Mouse (Mus musculus) A20 (cell line): ENCODE data around the gene Gjb4.

Source experiments
- DNase-seq: peaks from one replicate; pipeline ENCODE4 v3.0.0-alpha.2; 2011; ENCODE audit warnings: low read depth, low spot score

The Gjb4 gene

GRCm38 (mm10) chr4:127353951-127354438 is at the start of gene Gjb4:
Gene Gjb4, minus strand, starts transcription at chr4:127354081.
- DNase-seq = no peak

GRCm38 (mm10) chr4:127402614-127403013 is 48.7 kb upstream of the Gjb4 start:
- DNase-seq = no peak

GRCm38 (mm10) chr4:127402166-127402565 is 48.3 kb upstream of the Gjb4 start:
- no peak for DNase-seq

- no peak for DNase-seq
These were observed 46.6 kb upstream of the Gjb4 start for GRCm38 (mm10) chr4:127400165-127401145.

GRCm38 (mm10) chr4:127395591-127395990 is 41.7 kb upstream of the Gjb4 start:
- DNase-seq = no peak

GRCm38 (mm10) chr4:127389645-127390044 is 35.8 kb upstream of the Gjb4 start:
- DNase-seq = no peak

DNA sequence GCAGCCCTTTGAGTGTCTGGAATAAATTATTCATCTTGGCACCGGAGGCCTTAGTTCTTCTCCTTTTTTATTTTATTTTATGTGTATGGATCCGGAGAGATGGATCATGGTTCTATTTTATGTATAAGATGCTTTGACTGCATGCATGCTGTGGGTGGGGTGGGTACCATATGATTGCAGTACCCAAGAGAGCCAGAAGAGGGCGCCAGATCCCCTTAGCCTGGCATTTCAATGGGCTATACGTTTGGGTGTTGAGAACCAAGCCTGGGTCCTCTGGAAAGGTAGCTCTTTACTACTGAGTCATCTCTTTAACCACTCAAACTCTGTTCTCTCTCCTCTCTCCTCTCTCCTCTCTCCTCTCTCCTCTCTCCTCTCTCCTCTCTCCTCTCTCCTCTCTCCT is 23.5 kb upstream of the Gjb4 start:
- DNase-seq = peak; percentile 31

DNA sequence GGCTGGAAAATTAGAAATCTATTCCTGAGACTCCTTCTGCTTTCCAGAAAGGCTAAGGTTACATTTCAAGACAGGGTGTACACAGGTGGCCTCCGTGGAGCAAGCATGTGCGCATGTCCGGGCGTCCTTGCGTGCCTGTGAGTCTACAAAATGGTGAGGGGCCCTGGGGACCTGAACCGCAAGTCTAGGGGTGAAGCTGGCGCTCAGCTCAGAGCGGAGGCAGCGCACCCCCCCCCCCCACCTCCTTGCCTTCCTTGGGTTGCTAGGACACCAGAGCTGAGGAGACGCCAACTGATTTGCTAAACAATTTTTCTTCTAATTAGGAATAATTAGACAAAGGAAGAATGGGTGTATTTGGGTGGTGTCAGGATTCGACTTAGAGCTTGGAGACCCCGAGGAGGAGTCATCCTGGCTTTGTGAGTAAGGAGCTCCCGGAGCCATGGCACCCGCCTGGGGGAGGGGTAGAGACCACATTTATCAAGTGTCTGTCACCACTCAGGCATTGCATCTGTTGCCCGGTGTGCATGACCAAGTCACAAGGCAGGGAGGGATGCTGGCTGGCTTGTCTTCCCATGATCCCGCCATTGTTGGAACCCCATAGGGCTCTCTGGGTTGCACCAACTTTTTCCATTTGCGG is 21.8 kb upstream of the Gjb4 start:
- no peak for DNase-seq

- DNase-seq = no peak
These were observed 20.8 kb upstream of the Gjb4 start for GRCm38 (mm10) chr4:127374645-127375044.

GRCm38 (mm10) chr4:127373491-127373890 is 19.6 kb upstream of the Gjb4 start:
- no peak for DNase-seq

DNA sequence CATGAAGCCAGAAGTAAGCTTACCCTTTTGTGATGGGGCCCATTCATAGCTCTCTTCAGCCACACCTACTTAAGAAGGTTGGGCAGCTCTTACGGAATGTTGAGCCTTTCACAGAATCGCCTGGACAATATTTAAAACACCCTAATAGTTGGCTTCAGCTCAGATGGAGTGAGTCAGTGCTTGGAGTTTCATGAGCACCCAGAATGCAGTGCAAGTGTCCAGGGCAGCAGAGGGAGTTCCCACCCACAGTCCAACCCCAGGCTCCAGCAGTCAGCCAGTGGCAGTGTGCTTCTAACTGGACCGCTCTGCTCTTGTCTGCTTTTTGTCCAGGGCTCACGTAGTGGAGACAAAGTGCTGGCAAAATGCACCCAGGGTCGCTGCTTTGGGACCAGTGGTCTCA is 17.7 kb upstream of the Gjb4 start:
- no peak for DNase-seq

DNA sequence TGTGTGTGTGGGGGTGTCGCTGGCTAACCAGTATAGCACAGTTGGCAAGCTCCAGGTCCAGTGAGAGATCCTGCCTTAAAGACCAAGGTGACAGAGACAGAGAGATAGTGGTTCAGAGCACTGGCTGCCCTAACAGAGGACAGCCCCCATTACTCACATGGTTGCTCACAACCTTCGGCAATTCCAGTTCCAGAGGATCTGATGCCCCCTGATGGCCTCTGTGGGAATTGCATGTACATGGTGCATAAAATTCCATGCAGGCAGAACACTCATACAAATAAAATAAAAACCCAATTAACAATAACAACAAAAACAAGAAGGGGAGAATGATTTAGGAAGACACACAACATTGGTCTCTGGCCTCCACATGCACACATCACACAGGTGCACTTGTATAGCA is 16.6 kb upstream of the Gjb4 start:
- peak; percentile 32 for DNase-seq

GRCm38 (mm10) chr4:127368379-127368973 is 14.6 kb upstream of the Gjb4 start:
- peak; percentile 48 for DNase-seq

DNA sequence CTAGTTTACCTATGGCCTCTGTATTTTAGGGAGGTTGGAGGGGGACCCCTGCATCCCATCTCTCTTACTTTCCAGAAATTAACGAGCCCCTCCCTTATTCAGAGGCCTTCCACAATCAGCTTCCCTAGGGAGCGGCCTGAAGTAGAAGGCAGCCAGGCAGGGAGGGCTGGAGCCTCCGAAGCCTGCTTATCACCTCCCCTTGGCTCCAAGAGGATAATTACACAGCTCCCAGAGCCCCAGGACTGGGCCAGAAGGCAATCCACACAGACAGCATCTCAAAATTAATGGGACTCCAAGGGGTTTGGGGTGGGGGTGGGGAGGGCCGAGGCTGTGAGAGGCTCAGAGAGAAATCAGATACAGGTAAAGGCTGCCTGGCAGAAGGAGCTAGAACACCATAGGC is 12.0 kb upstream of the Gjb4 start:
- DNase-seq = no peak

DNA sequence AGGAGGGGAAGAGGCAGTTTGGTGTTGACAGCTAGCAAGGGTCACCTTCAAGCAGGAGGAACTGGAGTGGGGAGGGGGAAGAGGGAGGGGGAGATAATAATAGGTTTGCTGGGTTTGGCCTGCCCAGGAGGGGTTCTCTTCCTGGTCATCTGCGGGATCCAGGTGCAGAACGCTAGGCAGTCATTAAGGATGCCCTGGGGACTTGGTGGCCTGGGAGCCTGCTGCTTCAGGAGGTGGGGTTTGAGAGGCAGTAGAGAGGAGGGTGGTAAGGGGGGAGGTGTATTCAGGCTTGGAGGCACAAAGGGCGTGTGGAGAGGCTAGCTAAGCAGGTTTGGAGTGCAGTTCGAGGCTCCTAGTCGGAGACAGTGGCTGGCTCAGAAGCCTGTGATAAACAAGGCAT is 11.6 kb upstream of the Gjb4 start:
- no peak for DNase-seq

DNA sequence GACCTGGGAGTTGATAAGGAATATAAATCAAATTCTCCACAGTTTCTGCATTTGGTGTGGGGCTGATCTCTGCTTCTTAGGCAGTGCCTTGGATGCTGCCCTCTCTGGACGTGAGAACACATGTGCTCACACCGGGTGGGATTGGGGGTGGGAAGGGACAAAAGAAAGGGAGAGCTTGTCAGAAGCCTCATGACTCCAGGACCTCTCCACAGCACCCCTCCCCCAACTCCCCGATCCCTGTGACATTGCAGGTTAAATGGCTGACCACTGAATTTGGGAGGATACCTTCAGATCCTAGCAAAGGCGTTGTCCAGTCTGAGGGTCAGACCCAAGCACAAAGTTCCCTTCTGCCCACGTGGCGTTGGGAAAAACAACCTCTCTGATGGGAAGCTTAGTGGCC is 10.6 kb upstream of the Gjb4 start:
- no peak for DNase-seq

DNA sequence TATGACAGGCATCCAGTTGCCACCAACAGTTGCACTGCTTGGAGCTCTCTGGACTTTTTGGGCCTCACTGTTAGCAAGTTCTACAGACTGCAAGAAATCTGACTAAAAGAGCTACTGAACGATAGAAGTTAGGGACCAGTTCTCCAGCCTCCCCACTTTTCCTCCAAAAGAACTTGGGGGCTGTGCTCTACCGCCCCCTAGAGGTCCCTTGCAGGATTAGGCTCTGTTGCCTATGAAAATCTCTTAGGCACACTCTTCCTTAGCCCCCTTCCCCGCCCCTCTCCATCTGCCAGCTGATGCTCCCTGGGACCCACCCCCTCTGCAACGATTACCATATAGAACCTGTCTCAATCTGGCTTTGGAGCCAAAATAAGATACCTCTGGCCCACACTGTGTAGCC is 9.4 kb upstream of the Gjb4 start:
- peak; percentile 20 for DNase-seq

DNA sequence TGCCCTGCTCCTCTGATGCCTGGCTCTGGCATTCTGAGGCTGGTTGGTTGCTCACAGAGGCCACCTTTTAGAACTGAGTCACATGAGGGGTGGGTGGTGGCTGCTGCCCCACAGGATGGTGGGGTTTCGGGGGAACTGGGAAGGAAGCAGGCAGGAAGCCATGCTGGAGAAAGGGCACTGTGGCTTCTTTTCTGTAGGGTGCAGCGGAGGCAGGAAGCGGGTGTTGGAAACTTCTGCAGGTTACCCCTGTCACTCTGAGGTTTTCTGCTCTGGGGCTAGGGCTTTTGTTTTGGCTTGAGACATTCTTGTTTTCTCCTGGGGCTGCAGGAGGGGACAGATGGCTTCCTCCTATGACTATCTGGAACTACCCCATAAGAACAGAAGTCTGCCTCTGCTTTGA is 8.6 kb upstream of the Gjb4 start:
- DNase-seq = no peak

GRCm38 (mm10) chr4:127358018-127358417 is 4.1 kb upstream of the Gjb4 start, which contains the start of gene Gjb5:
Gene Gjb5, minus strand, starts transcription at chr4:127358181.
- no peak for DNase-seq

DNA sequence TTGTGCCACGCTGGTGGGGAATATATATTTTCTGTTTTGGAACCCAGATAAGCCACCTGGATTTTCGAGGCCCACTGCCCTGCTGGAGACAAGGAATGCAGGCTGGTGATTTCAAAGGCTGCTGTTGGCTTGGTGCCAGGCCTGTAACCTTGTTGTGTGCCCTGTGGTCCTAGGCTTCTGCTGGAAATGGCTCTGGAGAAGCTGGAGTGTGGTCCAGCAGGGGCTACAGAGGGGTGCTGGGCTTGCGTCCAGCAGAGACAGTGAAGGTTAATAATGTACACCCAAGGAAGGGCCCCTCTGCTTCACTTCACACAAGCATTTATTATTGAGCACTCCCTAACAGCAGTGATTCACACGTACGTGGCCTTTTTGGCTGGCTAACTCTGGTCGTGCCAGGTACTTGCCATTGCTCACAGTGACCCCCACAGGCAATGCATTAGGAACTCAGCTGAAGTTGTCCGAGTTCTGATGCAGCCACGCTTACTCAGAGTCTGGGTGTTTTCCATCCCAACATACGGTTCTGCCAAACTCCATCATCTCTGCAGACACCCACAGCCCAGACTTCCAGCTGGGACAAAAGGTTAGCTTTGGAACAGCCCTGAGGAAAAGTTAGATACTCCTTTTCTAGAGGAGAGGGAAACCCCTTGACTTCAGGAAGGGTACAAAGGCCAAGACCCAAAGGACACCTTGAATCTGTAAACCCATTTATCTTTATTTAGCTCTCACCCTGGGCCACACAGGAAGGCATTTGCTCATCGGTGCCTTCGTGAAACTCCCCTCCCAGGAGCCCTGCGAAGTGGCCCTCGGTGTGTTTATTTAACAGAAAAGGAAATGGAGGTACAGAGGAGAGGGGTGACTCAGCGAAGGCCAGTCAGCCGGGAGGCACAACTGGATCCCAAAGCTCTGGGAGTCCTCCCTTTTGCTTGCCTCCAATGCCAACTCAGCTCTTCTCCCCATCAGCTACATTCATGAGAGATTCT is 915 bp upstream of the Gjb4 start:
- no peak for DNase-seq

GRCm38 (mm10) chr4:127352594-127352993 is 1.3 kb downstream of the Gjb4 start:
- DNase-seq = no peak
